Mouse (Mus musculus) testis, adult 2 months (tissue): ENCODE results near the gene Eefsec. TPM values are rescaled to one million over a fixed set of nuclear protein-coding genes. Genes with fewer than 3 reads are reported as not detected.

ENCODE experiments used
- H3K27ac ChIP-seq: fragments of 200-500 bp; 2 replicates; pipeline ENCODE4 v1.5.1; 2012; ENCODE audit warnings: low read depth, low read length; ENCODE audit not compliant: control insufficient read depth, insufficient read depth
- H3K27me3 ChIP-seq: fragments of 200-500 bp; 2 replicates; pipeline ENCODE4 v1.6.1; 2012; ENCODE audit warnings: mild to moderate bottlenecking, low read length, moderate library complexity; ENCODE audit not compliant: control insufficient read depth, insufficient read depth
- H3K36me3 ChIP-seq: fragments of 200-500 bp; 2 replicates; pipeline ENCODE4 v1.6.1; 2012; ENCODE audit warnings: mild to moderate bottlenecking, low read length; ENCODE audit not compliant: control insufficient read depth, insufficient read depth
- H3K4me1 ChIP-seq: fragments of 200-500 bp; 2 replicates; pipeline ENCODE4 v1.6.1; 2012; ENCODE audit warnings: low read length; ENCODE audit not compliant: control insufficient read depth, insufficient read depth
- H3K4me3 ChIP-seq: fragments of 200-500 bp; 2 replicates; pipeline ENCODE4 v1.5.1; 2012; ENCODE audit warnings: low read depth, mild to moderate bottlenecking, low read length, moderate library complexity, mixed read lengths; ENCODE audit not compliant: control insufficient read depth
- CTCF ChIP-seq: fragments of 200-500 bp; IDR thresholded peaks from 2 replicates; pipeline ENCODE4 v1.5.1; 2012; ENCODE audit warnings: low read depth, mild to moderate bottlenecking, inconsistent platforms, low read length, moderate library complexity; ENCODE audit not compliant: control insufficient read depth, insufficient read depth, insufficient replicate concordance
- POLR2A ChIP-seq: fragments of 200-500 bp; IDR thresholded peaks from 2 replicates; pipeline ENCODE4 v1.6.1; 2012; ENCODE audit warnings: low read depth, mild to moderate bottlenecking, inconsistent platforms, low read length, moderate library complexity; ENCODE audit not compliant: control insufficient read depth
- polyA plus RNA-seq: library from polyadenylated mRNA; depleted of rRNA; stranded (reverse); fragments of >200 nt; gene quantifications from 2 replicates; pipeline ENCODE4 v1.2.3, GENCODE M21; 2012

The Eefsec gene
- polyA plus RNA-seq, 1 experiment: 43.4 TPM

- no peak for TF ChIP-seq POLR2A
- no peak for TF ChIP-seq CTCF
- H3K27me3 ChIP-seq: no peaks in the 10 kb centered on the region
- H3K36me3 ChIP-seq: no peaks in the 10 kb centered on the region
- no peaks in the 10 kb centered on the region for H3K4me1 ChIP-seq
- H3K4me3 ChIP-seq: no peak overlapping the region
- H3K27ac ChIP-seq: no peak overlapping the region
Measured at GRCm38 (mm10) chr6:88341182-88341581, 105.2 kb downstream of the Eefsec start.

DNA sequence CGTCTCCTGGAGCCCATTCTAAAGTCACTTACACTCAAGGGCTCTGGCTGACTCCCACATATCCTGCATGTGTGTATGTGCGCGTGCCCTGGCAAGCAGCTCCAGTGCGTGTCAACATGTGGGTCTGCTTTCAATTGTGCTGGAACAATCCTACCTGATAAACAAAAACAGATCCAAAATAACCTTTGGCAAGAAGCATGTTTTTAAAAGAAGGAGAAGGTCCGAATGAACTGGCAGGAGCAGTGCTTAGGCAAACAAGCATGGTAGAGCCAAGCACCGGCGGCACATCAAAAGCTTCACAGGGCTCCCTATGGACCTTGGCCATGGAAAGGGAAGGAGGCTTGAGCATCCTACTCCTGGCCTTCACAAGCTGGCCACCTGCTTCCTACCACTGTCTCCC lies 105.6 kb downstream of the Eefsec start:
- Histone ChIP-seq H3K36me3 (no peaks in the 10 kb centered on the region), H3K27me3 (no peaks in the 10 kb centered on the region), H3K4me3 (no peak overlapping the region), H3K27ac (no peak overlapping the region), H3K4me1 (no peaks in the 10 kb centered on the region)
- TF ChIP-seq CTCF (no peak), POLR2A (no peak)

DNA sequence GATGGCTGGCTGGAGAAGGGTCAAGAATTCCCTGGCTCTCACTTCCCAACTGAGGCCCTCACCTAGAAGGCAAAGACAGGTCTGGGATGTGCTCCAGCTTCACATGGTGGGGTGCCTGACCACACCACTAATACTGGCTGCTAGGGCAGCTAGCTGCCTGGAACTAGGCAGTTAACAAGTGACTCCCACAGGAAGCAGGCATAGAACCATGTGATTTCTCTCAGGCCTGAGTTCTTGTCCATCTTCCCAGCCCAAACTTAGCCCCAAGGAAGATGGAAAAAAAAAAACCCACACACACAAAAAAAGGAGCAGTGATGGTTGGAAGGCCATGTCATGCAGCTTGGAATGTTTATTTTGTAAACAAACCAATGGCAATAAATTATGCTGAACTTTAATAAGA lies 117.0 kb downstream of the Eefsec start:
- Histone ChIP-seq H3K36me3 (no peaks in the 10 kb centered on the region), H3K27me3 (no peaks in the 10 kb centered on the region), H3K4me3 (no peak overlapping the region), H3K27ac (no peak overlapping the region), H3K4me1 (no peaks in the 10 kb centered on the region)
- no peak for TF ChIP-seq CTCF
- no peak for TF ChIP-seq POLR2A

DNA sequence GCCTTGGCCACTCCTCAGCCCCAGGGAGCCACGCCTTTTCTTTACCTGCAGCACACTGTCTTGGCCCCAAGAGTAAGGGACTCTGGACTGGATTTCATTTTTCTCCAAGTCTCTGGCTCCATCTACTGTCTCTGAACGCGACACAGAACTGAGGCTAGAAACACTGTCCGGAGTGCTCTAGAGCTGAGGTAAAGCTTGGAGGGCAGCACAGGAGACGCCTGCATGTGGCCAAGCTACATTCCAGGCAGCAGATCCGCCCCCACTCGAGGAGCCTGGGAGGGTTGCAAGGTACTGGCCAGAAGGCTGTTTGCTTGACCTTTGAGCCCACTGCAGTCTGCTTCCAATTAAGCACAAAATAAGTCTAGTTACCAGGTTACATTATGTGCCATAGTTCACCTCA lies 124.5 kb downstream of the Eefsec start:
- Histone ChIP-seq H3K4me3 (no peak overlapping the region), H3K4me1 (no peaks in the 10 kb centered on the region), H3K27ac (no peak overlapping the region), H3K27me3 (no peaks in the 10 kb centered on the region), H3K36me3 (no peaks in the 10 kb centered on the region)
- no peak for TF ChIP-seq CTCF
- no peak for TF ChIP-seq POLR2A

GRCm38 (mm10) chr6:88321253-88321652 lies 125.1 kb downstream of the Eefsec start:
- Histone ChIP-seq H3K27ac (no peak overlapping the region), H3K4me1 (no peaks in the 10 kb centered on the region), H3K27me3 (no peaks in the 10 kb centered on the region), H3K36me3 (no peaks in the 10 kb centered on the region), H3K4me3 (no peak overlapping the region)
- TF ChIP-seq POLR2A: no peak
- TF ChIP-seq CTCF: no peak

- Histone ChIP-seq H3K4me3 (no peak overlapping the region), H3K27ac (no peak overlapping the region), H3K4me1 (no peaks in the 10 kb centered on the region), H3K27me3 (no peaks in the 10 kb centered on the region), H3K36me3 (no peaks in the 10 kb centered on the region)
- TF ChIP-seq POLR2A (no peak), CTCF (no peak)
Measured at GRCm38 (mm10) chr6:88319735-88320134, 126.6 kb downstream of the Eefsec start.

DNA sequence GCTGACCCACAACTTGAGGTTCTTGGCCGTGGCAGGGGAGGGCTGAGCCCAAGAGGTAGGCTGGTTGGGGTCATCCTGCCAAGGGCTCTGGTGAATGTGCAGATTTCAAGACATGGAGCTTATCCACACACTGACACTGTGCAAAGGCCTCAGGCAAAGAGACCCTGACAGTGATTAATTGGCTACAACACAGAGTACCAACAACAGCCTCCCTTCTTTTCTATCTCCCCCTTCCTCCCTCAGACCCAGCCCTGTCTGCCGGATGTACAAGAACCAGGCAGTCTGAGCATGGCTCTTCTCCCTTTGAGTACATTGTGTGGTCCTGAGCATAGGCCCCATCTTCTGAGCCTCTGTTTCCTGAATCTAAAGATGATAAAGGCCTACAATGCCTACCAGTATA lies 131.0 kb downstream of the Eefsec start:
- Histone ChIP-seq H3K27ac (no peak overlapping the region), H3K4me1 (no peaks in the 10 kb centered on the region), H3K36me3 (peaks cover 4% of the 10 kb centered on the region; the same call in 1 of the 2 replicates), H3K4me3 (no peak overlapping the region), H3K27me3 (no peaks in the 10 kb centered on the region)
- TF ChIP-seq POLR2A: no peak
- no peak for TF ChIP-seq CTCF

- TF ChIP-seq CTCF (no peak), POLR2A (no peak)
- no peak overlapping the region for H3K4me3 ChIP-seq
- peaks cover 4% of the 10 kb centered on the region; the same call in 1 of the 2 replicates for H3K36me3 ChIP-seq
- no peak overlapping the region for H3K27ac ChIP-seq
- H3K4me1 ChIP-seq: no peaks in the 10 kb centered on the region
- no peaks in the 10 kb centered on the region for H3K27me3 ChIP-seq
Measured at GRCm38 (mm10) chr6:88313937-88314336, 132.4 kb downstream of the Eefsec start.
